Mouse (Mus musculus): ENCODE measurements around the gene Pitpna.

GRCm38 (mm10) chr11:75568962-75569361 lies 18.9 kb upstream of the Pitpna start:
- no peak for TF ChIP-seq POLR2A (IDR thresholded peaks at IDR 0.05; ENCODE audit: low read depth, low read length)
- TF ChIP-seq CTCF (IDR thresholded peaks at IDR 0.05; ENCODE audit: extremely low read depth, insufficient read length, insufficient replicate concordance, low read depth, low read length), result no peak

Data from small intestine, adult 2 months (tissue).